Mouse (Mus musculus) limb, embryonic 11.5 days (tissue): ENCODE measurements at regions not wholly inside any gene's neighbourhood (a gene's known extent, or its start where the extent isn't known, plus 50 kb on each side); places are given as distances from the start of the nearest gene placed in this dataset.

ENCODE experiments used
- ATAC-seq: fragments of 200-750 bp; cut with Nextera tagmentation; 2 replicates; pipeline ENCODE4 v1.8.0; 2017; ENCODE audit warnings: low read depth; ENCODE audit not compliant: insufficient number of reproducible peaks, low FRiP score, low TSS enrichment
- DNase-seq: peaks from one replicate; pipeline ENCODE4 v3.0.0-alpha.2; 2015; ENCODE audit warnings: low spot score
- H3K27ac ChIP-seq: fragments of 300-500 bp; sonication (generic); replicated peaks from 2 replicates; pipeline ENCODE4 v1.5.1; 2014; ENCODE audit warnings: low read depth, mild to moderate bottlenecking, low read length
- H3K27me3 ChIP-seq: fragments of 300-500 bp; sonication (generic); 2 replicates; pipeline ENCODE4 v1.6.1; 2014; ENCODE audit warnings: mild to moderate bottlenecking, low read length, mixed read lengths; ENCODE audit not compliant: control insufficient read depth, insufficient read depth
- H3K36me3 ChIP-seq: fragments of 300-500 bp; sonication (generic); 2 replicates; pipeline ENCODE4 v1.6.1; 2014; ENCODE audit warnings: mild to moderate bottlenecking, low read length, moderate library complexity, mixed read lengths; ENCODE audit not compliant: control insufficient read depth, insufficient read depth
- H3K4me1 ChIP-seq: fragments of 300-500 bp; sonication (generic); 2 replicates; pipeline ENCODE4 v1.6.1; 2014; ENCODE audit warnings: low read length, mixed read lengths; ENCODE audit not compliant: control insufficient read depth, insufficient read depth
- H3K4me2 ChIP-seq: fragments of 300-500 bp; sonication (generic); 2 replicates; pipeline ENCODE4 v1.6.1; 2014; ENCODE audit warnings: low read depth, mild to moderate bottlenecking, moderate library complexity; ENCODE audit not compliant: severe bottlenecking
- H3K4me3 ChIP-seq: fragments of 300-500 bp; sonication (generic); 2 replicates; pipeline ENCODE4 v1.5.1; 2014; ENCODE audit warnings: low read depth, low read length
- H3K9ac ChIP-seq: fragments of 300-500 bp; sonication (generic); 2 replicates; pipeline ENCODE4 v1.6.1; 2014; ENCODE audit warnings: mild to moderate bottlenecking, low read length
- H3K9me3 ChIP-seq: fragments of 300-500 bp; sonication (generic); 2 replicates; pipeline ENCODE4 v1.6.1; 2016; ENCODE audit warnings: low read length; ENCODE audit not compliant: control insufficient read depth
- WGBS: fragments of 180-500 bp; shearing (Covaris S2); extraction: QIAGEN DNeasy Blood & Tissue Kit; methylation state at CpG from one replicate; pipeline ENCODE4 v1.1.7; 2014; 5-methylcytosine and 5-hydroxymethylcytosine counted together

- ATAC-seq (no peak), DNase-seq (no peak)
- H3K4me2 ChIP-seq, result no peak overlapping the region
- H3K9ac ChIP-seq, result no peak overlapping the region
- H3K4me1 ChIP-seq, result peaks cover 10% of the 10 kb centered on the region
- H3K27ac ChIP-seq, result no peak overlapping the region
- H3K27me3 ChIP-seq, result no peaks in the 10 kb centered on the region
- H3K4me3 ChIP-seq, result no peak overlapping the region
- H3K9me3 ChIP-seq, result no peaks in the 10 kb centered on the region
- H3K36me3 ChIP-seq, result no peaks in the 10 kb centered on the region
- 71% methylated on average over 4 of the region's 4 CpGs for WGBS
These were observed 109.1 kb downstream of the Tas2r134 start for GRCm38 (mm10) chr2:51736452-51736851.

GRCm38 (mm10) chr2:51747675-51748319 is 120.5 kb downstream of the Tas2r134 start:
- Histone ChIP-seq H3K27ac (no peak overlapping the region), H3K27me3 (no peaks in the 10 kb centered on the region), H3K36me3 (no peaks in the 10 kb centered on the region), H3K4me2 (no peak overlapping the region), H3K9me3 (no peaks in the 10 kb centered on the region), H3K4me3 (no peak overlapping the region), H3K4me1 (no peaks in the 10 kb centered on the region), H3K9ac (no peak overlapping the region)
- no peak for ATAC-seq
- no peak for DNase-seq
- 92% methylated on average over 7 of the region's 7 CpGs for WGBS

- WGBS, result 65% methylated on average over 3 of the region's 3 CpGs
- Histone ChIP-seq H3K9ac (no peak overlapping the region), H3K27ac (no peak overlapping the region), H3K4me1 (no peaks in the 10 kb centered on the region), H3K36me3 (no peaks in the 10 kb centered on the region), H3K9me3 (no peaks in the 10 kb centered on the region), H3K4me2 (no peak overlapping the region), H3K27me3 (no peaks in the 10 kb centered on the region), H3K4me3 (no peak overlapping the region)
- no peak for ATAC-seq
- DNase-seq, result no peak
These were observed 121.9 kb downstream of the Tas2r134 start for GRCm38 (mm10) chr2:51749247-51749646.

- Histone ChIP-seq H3K27me3 (no peaks in the 10 kb centered on the region), H3K4me3 (no peak overlapping the region), H3K4me1 (no peaks in the 10 kb centered on the region), H3K27ac (no peak overlapping the region), H3K9me3 (no peaks in the 10 kb centered on the region), H3K36me3 (no peaks in the 10 kb centered on the region), H3K9ac (no peak overlapping the region), H3K4me2 (no peak overlapping the region)
- ATAC-seq (no peak), DNase-seq (no peak)
- 61% methylated on average over 12 of the region's 12 CpGs for WGBS
These were observed 125.7 kb downstream of the Tas2r134 start for GRCm38 (mm10) chr2:51752941-51753564.

GRCm38 (mm10) chr2:51753565-51754031 is 126.3 kb downstream of the Tas2r134 start:
- Histone ChIP-seq H3K4me2 (no peak overlapping the region), H3K4me3 (no peak overlapping the region), H3K4me1 (no peaks in the 10 kb centered on the region), H3K9me3 (no peaks in the 10 kb centered on the region), H3K36me3 (no peaks in the 10 kb centered on the region), H3K27ac (no peak overlapping the region), H3K9ac (no peak overlapping the region), H3K27me3 (no peaks in the 10 kb centered on the region)
- ATAC-seq, result no peak
- 53% methylated on average over 7 of the region's 7 CpGs for WGBS
- DNase-seq, result no peak

- Histone ChIP-seq H3K4me3 (no peak overlapping the region), H3K9me3 (no peaks in the 10 kb centered on the region), H3K36me3 (no peaks in the 10 kb centered on the region), H3K9ac (no peak overlapping the region), H3K4me2 (no peak overlapping the region), H3K4me1 (no peaks in the 10 kb centered on the region), H3K27ac (no peak overlapping the region), H3K27me3 (no peaks in the 10 kb centered on the region)
- ATAC-seq (no peak), DNase-seq (no peak)
- 65% methylated on average over 1 of the region's 1 CpGs for WGBS
These were observed 130.1 kb downstream of the Tas2r134 start for GRCm38 (mm10) chr2:51757361-51757760.

- Histone ChIP-seq H3K27me3 (no peaks in the 10 kb centered on the region), H3K9me3 (no peaks in the 10 kb centered on the region), H3K4me3 (no peak overlapping the region), H3K36me3 (no peaks in the 10 kb centered on the region), H3K9ac (no peak overlapping the region), H3K4me2 (no peak overlapping the region), H3K4me1 (no peaks in the 10 kb centered on the region), H3K27ac (no peak overlapping the region)
- ATAC-seq (no peak), DNase-seq (no peak)
- 93% methylated on average over 8 of the region's 8 CpGs for WGBS
These were observed 130.8 kb downstream of the Tas2r134 start for GRCm38 (mm10) chr2:51758093-51758492.

- 93% methylated on average over 4 of the region's 4 CpGs for WGBS
- DNase-seq (no peak), ATAC-seq (no peak)
- Histone ChIP-seq H3K27ac (no peak overlapping the region), H3K4me2 (no peak overlapping the region), H3K9me3 (no peaks in the 10 kb centered on the region), H3K36me3 (no peaks in the 10 kb centered on the region), H3K27me3 (no peaks in the 10 kb centered on the region), H3K4me1 (peaks cover 13% of the 10 kb centered on the region; the same call in 1 of the 2 replicates), H3K9ac (no peak overlapping the region), H3K4me3 (no peak overlapping the region)
These were observed 135.6 kb downstream of the Tas2r134 start for GRCm38 (mm10) chr2:51762866-51763265.
